9 mouse cellular contexts compared by ENCODE assay signal in the genomic region with DNA sequence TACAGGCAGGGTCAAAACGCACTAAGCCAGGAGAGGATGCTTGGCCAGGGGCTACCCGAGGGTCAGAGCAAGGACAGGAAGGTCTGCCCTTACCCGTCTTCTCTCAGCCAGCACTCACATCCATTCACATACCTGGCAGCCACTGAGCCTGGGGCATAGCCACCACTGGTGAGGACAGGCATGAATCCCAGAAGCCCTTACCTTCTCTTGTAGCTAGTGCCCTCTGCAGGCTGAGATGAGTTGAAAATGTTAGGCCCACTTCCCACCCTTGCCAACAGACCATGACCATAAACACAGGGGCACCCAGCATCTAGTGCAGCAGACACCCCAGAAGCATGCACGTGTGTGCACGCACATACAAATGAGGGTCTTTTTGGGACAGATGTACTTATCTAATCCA. TPM values are rescaled to one million over a fixed set of nuclear protein-coding genes. Genes with fewer than 3 reads are reported as not detected.
DNase-seq lines count a peak whose midpoint lies in the region; ATAC-seq lines count a peak whose summit lies in the region.
"Had no signal": no experiment of that assay in that cellular context is flagged by ENCODE, and none has a peak within 500 bp of the region (broad histone marks: within the 10 kb centered on the region; RNA-seq: fewer than 3 reads in every experiment).

No protein-coding gene starts in this region.

- WGBS in midbrain, embryonic 13.5 days: 54% methylated on average over 5 of the region's 5 CpGs
- 55% methylated on average over 5 of the region's 5 CpGs for WGBS in midbrain, embryonic 10.5 days
- 60% methylated on average over 5 of the region's 5 CpGs for WGBS in forebrain, embryonic 15.5 days

- DNase-seq in embryo, embryonic 10 days (ENCODE audit: low spot score): peak; percentile 52
- DNase-seq in embryo, embryonic 9.5 days (ENCODE audit: extremely low spot score): no peak
- DNase-seq in midbrain, embryonic 10.5 days (ENCODE audit: low spot score): no peak
- DNase-seq in left cerebral cortex, postnatal 4 days: peak; percentile 72
- DNase-seq in spleen, postnatal 14 days (ENCODE audit: low spot score in 2 of 2): no peak

- H3K36me3 ChIP-seq in midbrain, embryonic 13.5 days: no peaks in the 10 kb centered on the region
- no peaks in the 10 kb centered on the region for H3K36me3 ChIP-seq in midbrain, embryonic 10.5 days
- H3K36me3 ChIP-seq in forebrain, embryonic 15.5 days: no peaks in the 10 kb centered on the region
- H3K36me3 ChIP-seq: limb, embryonic 13.5 days had no signal

- H3K27ac ChIP-seq in midbrain, embryonic 13.5 days: no peak overlapping the region
- no peak overlapping the region for H3K27ac ChIP-seq in midbrain, embryonic 10.5 days (replicated peaks)
- no peak overlapping the region for H3K27ac ChIP-seq in forebrain, embryonic 15.5 days (replicated peaks)
- H3K27ac ChIP-seq: limb, embryonic 13.5 days had no signal

- no peak overlapping the region for H3K4me2 ChIP-seq in midbrain, embryonic 13.5 days (replicated peaks)
- no peak overlapping the region for H3K4me2 ChIP-seq in forebrain, embryonic 15.5 days (replicated peaks)
- H3K4me2 ChIP-seq: limb, embryonic 13.5 days had no signal

- H3K9ac ChIP-seq in midbrain, embryonic 13.5 days (replicated peaks): no peak overlapping the region
- H3K9ac ChIP-seq in forebrain, embryonic 15.5 days (replicated peaks): no peak overlapping the region
- H3K9ac ChIP-seq: limb, embryonic 13.5 days had no signal

- no peaks in the 10 kb centered on the region for H3K9me3 ChIP-seq in midbrain, embryonic 13.5 days
- H3K9me3 ChIP-seq in midbrain, embryonic 10.5 days (replicated peaks): no peaks in the 10 kb centered on the region
- H3K9me3 ChIP-seq in forebrain, embryonic 15.5 days: no peaks in the 10 kb centered on the region
- H3K9me3 ChIP-seq: limb, embryonic 13.5 days had no signal

- intact Hi-C loops in left cerebral cortex, postnatal 4 days (cut with DNase I): no loop called here

- no peak overlapping the region for H3K4me3 ChIP-seq in midbrain, embryonic 13.5 days (replicated peaks)
- no peak overlapping the region for H3K4me3 ChIP-seq in midbrain, embryonic 10.5 days
- H3K4me3 ChIP-seq in forebrain, embryonic 15.5 days: no peak overlapping the region
- H3K4me3 ChIP-seq: limb, embryonic 13.5 days had no signal

- H3K27me3 ChIP-seq in midbrain, embryonic 13.5 days: 0 out of 2 replicates have a peak, but pooled peaks cover 4% of the 10 kb centered on the region
- H3K27me3 ChIP-seq in midbrain, embryonic 10.5 days (ENCODE audit: low read depth, poor library complexity, severe bottlenecking): no peaks in the 10 kb centered on the region
- no peaks in the 10 kb centered on the region for H3K27me3 ChIP-seq in forebrain, embryonic 15.5 days

- 0 out of 2 replicates have a peak, but pooled peaks have one; percentile 4 for ATAC-seq in midbrain, embryonic 13.5 days
- peak; percentile 35; the same call in 1 of the 2 replicates for ATAC-seq in forebrain, embryonic 15.5 days (replicated peaks)
- no peak for ATAC-seq in CD4-positive, CD25-positive, alpha-beta regulatory T cell, adult 4 months

- no peaks in the 10 kb centered on the region for H3K4me1 ChIP-seq in midbrain, embryonic 13.5 days (replicated peaks)
- H3K4me1 ChIP-seq in midbrain, embryonic 10.5 days: no peaks in the 10 kb centered on the region; the same call in 1 of the 2 replicates
- H3K4me1 ChIP-seq in forebrain, embryonic 15.5 days: no peaks in the 10 kb centered on the region
- H3K4me1 ChIP-seq: limb, embryonic 13.5 days had no signal

RNA-seq across cellular contexts. Expression of gene Prom2, which starts 9.8 kb away (rescaled TPM):
- not detected in 2 replicates for polyA plus RNA-seq in midbrain, embryonic 13.5 days (2015; fragmentation: Nextera tagmentation; extraction: Ambion mirVana)
- 0.28 and 0.43 TPM in 2 replicates for polyA plus RNA-seq in midbrain, embryonic 10.5 days (2016; fragmentation: Nextera tagmentation; extraction: Ambion mirVana)
- polyA plus RNA-seq in forebrain, embryonic 15.5 days (2015; fragmentation: Nextera tagmentation; extraction: Ambion mirVana): not detected in 2 replicates
- not detected for total RNA-seq in left cerebral cortex, postnatal 4 days (2021)
- not detected for polyA plus RNA-seq in CD4-positive, CD25-positive, alpha-beta regulatory T cell, adult 4 months (2017; shearing (Covaris generic))

RNA-seq across cellular contexts. Expression of gene Kcnip3, which starts 29.2 kb away (rescaled TPM):
- polyA plus RNA-seq in midbrain, embryonic 13.5 days (2015; fragmentation: Nextera tagmentation; extraction: Ambion mirVana): 4.5 and 5.5 TPM in 2 replicates
- 1.8 and 2.6 TPM in 2 replicates for polyA plus RNA-seq in midbrain, embryonic 10.5 days (2016; fragmentation: Nextera tagmentation; extraction: Ambion mirVana)
- polyA plus RNA-seq in forebrain, embryonic 15.5 days (2015; fragmentation: Nextera tagmentation; extraction: Ambion mirVana): 8.3 and 8.6 TPM in 2 replicates
- 10 to 100 TPM; 32.3 to 36.6 TPM for total RNA-seq in left cerebral cortex, postnatal 4 days (2021)
- polyA plus RNA-seq in CD4-positive, CD25-positive, alpha-beta regulatory T cell, adult 4 months (2017; shearing (Covaris generic)): not detected

RNA-seq across cellular contexts. Expression of gene Zfp661, which starts 35.8 kb away (rescaled TPM):
- 7.9 and 9.8 TPM in 2 replicates for polyA plus RNA-seq in midbrain, embryonic 13.5 days (2015; fragmentation: Nextera tagmentation; extraction: Ambion mirVana)
- 7.6 and 9.6 TPM in 2 replicates for polyA plus RNA-seq in midbrain, embryonic 10.5 days (2016; fragmentation: Nextera tagmentation; extraction: Ambion mirVana)
- polyA plus RNA-seq in forebrain, embryonic 15.5 days (2015; fragmentation: Nextera tagmentation; extraction: Ambion mirVana): 10.3 and 11.0 TPM in 2 replicates
- 1 to 10 TPM; 9.2 to 9.5 TPM for total RNA-seq in left cerebral cortex, postnatal 4 days (2021)
- polyA plus RNA-seq in CD4-positive, CD25-positive, alpha-beta regulatory T cell, adult 4 months (2017; shearing (Covaris generic)): 1 to 10 TPM; 3.0 to 3.7 TPM

RNA-seq across cellular contexts. Expression of gene Mrps5, which starts 35.9 kb away (rescaled TPM):
- polyA plus RNA-seq in midbrain, embryonic 13.5 days (2015; fragmentation: Nextera tagmentation; extraction: Ambion mirVana): 156 and 172 TPM in 2 replicates
- polyA plus RNA-seq in midbrain, embryonic 10.5 days (2016; fragmentation: Nextera tagmentation; extraction: Ambion mirVana): 169 and 178 TPM in 2 replicates
- polyA plus RNA-seq in forebrain, embryonic 15.5 days (2015; fragmentation: Nextera tagmentation; extraction: Ambion mirVana): 181 and 189 TPM in 2 replicates
- 100 to 1,000 TPM; 106 TPM for total RNA-seq in left cerebral cortex, postnatal 4 days (2021)
- 100 to 1,000 TPM; 120 to 152 TPM for polyA plus RNA-seq in CD4-positive, CD25-positive, alpha-beta regulatory T cell, adult 4 months (2017; shearing (Covaris generic))

Comparison
In these comparisons a context has a peak if more than half of its experiments do, and no peak if none do; other contexts are left out.
1. DNase-seq: peak in embryo, embryonic 10 days (single experiment) and left cerebral cortex, postnatal 4 days (single experiment); none in embryo, embryonic 9.5 days (single experiment), midbrain, embryonic 10.5 days (single experiment) and spleen, postnatal 14 days (0 of 2).